Mouse (Mus musculus) frontal cortex, adult (tissue): ENCODE data around the gene Acd.

Experiments
- ATAC-seq: cut with Nextera tagmentation; 2 replicates; pipeline ENCODE4 v1.9.2; 2017; ENCODE audit warnings: mild to moderate bottlenecking, moderate library complexity, mixed read lengths; ENCODE audit not compliant: low TSS enrichment

The Acd gene

GRCm38 (mm10) chr8:105700966-105701824 is at the start of gene Acd, which contains the start of gene Pard6a:
Acd (minus strand) TSS chr8:105701102.
Pard6a (plus strand) TSS chr8:105701148.
- ATAC-seq = peak; percentile 72

DNA sequence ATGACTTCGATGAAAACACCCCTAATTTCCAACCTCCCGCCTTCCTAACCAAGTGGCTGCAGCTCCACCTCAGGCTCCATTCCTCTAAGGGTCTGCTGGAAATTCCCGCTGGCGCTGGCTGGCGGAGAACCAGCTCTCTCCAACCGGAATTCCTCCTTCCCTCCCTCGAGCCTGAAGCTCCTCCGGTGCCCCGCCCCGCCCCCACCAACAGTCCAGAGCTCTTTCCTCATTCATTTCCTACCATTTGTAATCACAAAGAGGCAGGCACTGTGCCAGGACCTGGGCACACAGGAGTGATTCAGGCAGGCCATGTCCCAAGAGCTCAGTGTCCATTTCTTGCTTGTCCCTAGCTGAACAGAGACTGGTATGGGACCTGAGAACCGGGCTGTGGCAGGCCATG is 49.7 kb upstream of the Acd start:
- no peak for ATAC-seq

DNA sequence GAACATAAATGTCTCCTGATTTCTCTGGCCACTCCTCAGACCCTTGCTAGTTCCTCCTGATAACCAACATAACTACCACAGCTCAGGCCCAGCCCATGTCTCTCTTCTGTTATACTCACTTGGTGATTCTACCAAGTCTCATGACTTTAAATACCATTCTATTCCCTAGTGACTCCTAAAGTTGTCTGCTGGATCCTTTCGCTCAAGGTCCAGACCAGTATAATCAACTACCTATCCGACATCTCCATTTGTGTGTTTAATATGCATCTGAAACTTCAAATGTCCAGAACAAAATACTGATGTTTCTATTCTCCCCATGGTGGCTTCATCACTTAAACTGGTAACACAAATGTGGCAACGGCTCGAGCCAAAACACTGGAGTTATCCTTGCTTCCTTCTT is 42.4 kb upstream of the Acd start:
- no peak for ATAC-seq

DNA sequence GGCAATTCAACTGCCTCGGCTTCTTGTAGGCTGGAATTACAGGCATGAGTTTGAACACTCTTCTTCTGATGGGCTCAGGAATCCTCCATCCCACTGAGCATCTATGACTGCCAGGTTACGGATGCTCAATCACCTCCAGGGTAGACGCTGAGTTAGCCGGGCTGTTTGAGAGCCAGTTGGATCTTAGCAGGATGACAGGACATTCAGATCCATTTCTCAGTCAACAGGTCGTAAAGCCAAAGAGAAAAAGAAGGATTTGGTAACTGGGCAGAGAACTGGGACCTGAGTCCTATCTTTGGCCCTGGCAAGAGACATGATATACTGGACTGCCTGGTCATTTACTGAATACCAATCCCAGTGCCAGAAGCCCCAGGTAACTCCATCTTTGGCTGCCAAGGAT is 38.3 kb upstream of the Acd start:
- ATAC-seq = no peak

- ATAC-seq = no peak
Observed at GRCm38 (mm10) chr8:105732186-105732585, 31.3 kb upstream of the Acd start.

GRCm38 (mm10) chr8:105727397-105728124 is 26.7 kb upstream of the Acd start:
- ATAC-seq = no peak

- no peak for ATAC-seq
Observed at GRCm38 (mm10) chr8:105725726-105726125, 24.8 kb upstream of the Acd start.

DNA sequence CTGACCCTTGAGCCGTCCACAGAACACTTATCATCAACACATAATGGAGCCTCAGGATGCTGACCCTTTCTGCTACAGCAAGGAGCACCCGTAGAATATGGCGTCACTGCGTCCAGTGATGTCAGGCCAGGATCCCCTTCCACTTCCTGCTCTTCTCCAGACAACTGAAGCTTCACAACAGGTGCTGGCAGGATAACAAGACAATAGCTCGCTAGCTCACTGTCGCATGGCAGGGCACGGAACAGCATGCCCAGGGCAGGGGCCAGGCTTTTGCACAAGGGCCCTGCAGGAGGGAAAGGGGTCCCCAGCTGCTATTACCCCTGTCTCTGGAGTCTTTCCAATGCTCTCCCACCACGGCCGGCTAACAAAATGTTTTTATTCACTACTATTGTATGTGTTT is 22.0 kb upstream of the Acd start:
- ATAC-seq = no peak

DNA sequence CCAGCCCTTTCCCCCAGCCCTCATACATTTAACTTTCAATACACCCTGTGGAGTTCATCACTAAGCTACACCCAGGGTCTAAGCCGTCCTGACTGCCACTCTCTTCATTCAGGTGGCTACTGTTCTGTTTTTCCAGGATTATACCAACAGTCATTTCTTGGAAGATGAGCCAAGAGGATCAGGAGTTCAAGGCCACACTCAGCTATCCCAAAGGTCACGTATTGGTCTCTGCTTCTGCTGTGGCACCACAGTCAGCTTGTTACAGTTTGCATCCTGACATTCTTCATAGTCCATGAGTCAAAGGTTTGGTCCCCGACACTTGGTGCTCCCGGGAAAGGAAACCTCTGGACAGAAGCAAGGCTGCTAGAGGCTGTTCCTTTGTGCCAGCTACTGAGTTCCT is 18.7 kb upstream of the Acd start:
- ATAC-seq = no peak

- no peak for ATAC-seq
Observed at GRCm38 (mm10) chr8:105716302-105716945, 15.5 kb upstream of the Acd start.

DNA sequence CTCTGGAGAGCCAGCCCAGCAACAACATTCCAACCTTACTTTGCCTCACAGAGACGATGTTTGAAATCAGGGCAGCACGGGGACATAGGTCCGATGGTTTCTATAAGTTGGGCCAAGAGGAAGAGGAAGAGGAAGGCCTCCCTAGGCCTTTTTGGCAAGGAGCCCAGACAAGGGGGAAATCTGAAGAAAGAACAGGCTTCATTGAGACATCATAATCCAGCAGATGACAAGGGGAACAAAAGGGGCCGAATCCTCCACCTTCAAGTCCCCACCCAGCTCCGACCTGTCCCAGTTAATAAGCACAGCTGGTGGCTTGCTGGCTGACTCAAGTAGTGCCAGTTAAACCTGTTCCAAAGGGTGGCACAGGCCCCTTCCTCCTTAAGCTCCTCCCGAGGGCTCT is 14.1 kb upstream of the Acd start:
- no peak for ATAC-seq

DNA sequence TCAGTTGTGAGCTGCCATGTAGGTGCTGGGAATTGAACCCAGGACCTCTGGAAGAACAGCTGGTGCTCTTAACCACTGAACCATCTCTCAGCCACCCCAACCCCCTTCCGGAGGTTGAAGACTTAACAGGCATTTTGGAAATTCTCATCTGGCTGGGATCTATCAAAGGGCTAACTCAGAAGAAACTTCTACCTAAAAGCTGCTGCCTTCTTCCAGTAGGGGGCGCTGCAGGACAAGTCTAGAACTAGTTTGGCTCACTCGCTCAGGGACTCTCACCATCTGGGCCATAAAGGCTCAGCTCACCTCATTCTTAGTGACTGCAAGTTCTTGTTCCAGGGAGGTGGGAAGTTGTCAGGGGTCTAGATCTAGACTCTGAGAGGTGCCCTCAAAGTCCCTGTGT is 13.2 kb upstream of the Acd start:
- peak; percentile 76 for ATAC-seq

GRCm38 (mm10) chr8:105712286-105712685 is 11.4 kb upstream of the Acd start:
- ATAC-seq = no peak

DNA sequence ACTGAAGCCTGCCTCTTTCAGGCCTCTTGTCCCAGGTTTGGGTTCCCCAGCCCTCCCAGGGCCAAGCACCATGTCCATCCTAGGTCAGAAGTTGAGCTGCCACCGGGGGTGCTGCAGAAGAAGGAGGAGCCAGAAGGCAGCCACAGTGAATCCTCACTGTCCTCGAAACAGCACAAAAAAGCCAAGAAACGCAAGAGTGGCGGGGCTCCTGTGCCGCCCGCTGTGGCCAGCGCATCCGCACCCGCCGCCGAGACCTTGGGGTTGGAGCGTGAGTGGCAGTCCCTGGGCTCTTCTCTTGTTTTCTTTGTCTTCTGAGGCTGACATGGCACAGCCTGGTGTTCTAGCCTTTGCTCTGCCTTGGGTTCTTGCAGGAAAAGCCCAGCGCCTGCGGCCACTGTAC is 8.4 kb upstream of the Acd start:
- no peak for ATAC-seq

- ATAC-seq = no peak
Observed at GRCm38 (mm10) chr8:105708675-105709074, 7.8 kb upstream of the Acd start.

- peak; percentile 83 for ATAC-seq
Observed at GRCm38 (mm10) chr8:105707498-105708403, 6.8 kb upstream of the Acd start, which contains the start of the genes 4933405L10Rik and Enkd1. 4933405L10Rik (plus strand) TSS chr8:105707655. Enkd1 (minus strand) TSS chr8:105708210.

DNA sequence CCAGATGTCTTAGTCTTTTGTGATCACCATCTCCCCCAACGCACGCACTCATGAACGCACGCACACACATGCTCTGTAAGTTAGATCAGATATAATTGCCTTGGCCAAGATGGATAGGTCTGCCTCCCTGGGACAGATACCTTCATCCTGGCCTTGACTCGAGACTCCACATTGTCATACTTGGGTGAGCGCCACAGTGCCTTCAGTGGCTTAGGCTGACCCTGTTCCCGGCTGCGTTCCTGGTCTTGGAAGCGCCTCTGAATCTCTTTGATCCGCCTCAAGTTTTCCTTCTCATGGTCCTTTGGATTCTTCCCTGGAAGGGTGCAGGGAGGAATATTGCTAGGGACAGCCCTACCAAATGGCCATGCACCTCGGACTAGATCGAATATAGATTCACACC is 5.5 kb upstream of the Acd start:
- no peak for ATAC-seq

DNA sequence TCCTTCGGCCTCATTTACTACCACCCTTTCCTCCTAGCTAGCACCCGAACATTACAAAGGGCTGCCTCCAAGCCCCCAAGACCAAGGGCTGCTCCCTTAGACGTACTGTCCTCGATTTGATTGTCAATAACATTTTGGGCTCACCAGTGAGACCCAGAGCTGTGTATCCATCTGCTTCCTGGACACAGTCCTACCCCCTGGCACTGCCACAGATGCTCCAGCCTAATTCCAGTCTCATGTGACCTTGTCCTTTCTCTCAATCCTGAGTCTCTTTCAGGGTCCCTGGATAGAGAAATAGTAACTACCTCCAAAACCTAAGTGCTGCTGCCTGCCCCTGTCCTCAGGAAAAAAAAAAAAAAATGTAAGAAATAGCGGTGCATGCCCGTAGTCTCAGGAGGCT is 4.1 kb upstream of the Acd start:
- no peak for ATAC-seq

DNA sequence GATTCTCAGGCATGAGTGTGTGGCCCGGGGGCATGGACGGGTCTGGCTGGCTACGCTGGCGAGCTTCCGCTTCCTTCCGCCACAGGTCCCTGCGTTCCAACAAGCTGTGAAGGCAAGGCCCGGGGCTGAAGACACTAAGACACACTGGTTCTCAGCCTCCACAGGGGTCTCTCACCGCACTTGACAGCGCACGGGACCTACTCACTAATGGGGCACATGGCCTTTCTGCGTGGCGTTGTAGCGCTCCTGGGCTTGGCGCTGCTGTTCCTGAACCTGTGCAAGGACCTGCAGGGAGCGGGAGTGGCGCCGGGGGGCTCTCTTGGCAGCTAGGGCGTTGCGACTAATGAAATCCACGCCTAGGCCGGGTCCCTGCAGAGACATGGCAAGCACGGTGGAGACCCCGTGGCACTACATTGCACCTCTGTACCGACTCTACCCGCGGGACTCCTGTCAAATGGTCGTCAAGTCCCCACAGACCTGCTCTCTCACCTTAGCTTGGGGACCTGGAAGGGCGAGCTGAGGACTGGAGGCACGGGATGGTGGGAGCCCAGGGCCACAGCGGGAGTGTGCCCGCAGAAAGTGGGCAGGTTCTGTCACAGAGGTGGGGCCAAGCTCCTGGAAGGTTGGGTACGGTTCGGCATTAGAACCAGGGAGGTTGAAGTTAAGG is 3.4 kb upstream of the Acd start:
- no peak for ATAC-seq

- ATAC-seq = no peak
Observed at GRCm38 (mm10) chr8:105702731-105703415, 2.0 kb upstream of the Acd start.
